In genomic region chr9:62286967-62287632, GRCm38 (mm10) we compare ENCODE assay signal across 9 mouse cellular contexts. TPM values are rescaled to one million over a fixed set of nuclear protein-coding genes. Genes with fewer than 3 reads are reported as not detected.
DNase-seq lines count a peak whose midpoint lies in the region; ATAC-seq and TF ChIP-seq lines count a peak whose summit lies in the region.
"Had no signal": no experiment of that assay in that cellular context is flagged by ENCODE, and none has a peak within 500 bp of the region (broad histone marks: within the 10 kb centered on the region; RNA-seq: fewer than 3 reads in every experiment).

No protein-coding gene starts in this region.

- no peak overlapping the region for H3K27ac ChIP-seq in heart, embryonic 10.5 days
- H3K27ac ChIP-seq in MEL (ENCODE audit: control insufficient read depth, low read depth, low read length) = no peak overlapping the region
- H3K27ac ChIP-seq in cerebellum, adult 2 months (ENCODE audit: insufficient read depth, low read length) = no peak overlapping the region
- H3K27ac ChIP-seq in midbrain, embryonic 14.5 days (replicated peaks; ENCODE audit: low read depth, low read length) = no peak overlapping the region
- H3K27ac ChIP-seq: embryonic facial prominence, embryonic 12.5 days had no signal

- no peaks in the 10 kb centered on the region for H3K4me1 ChIP-seq in heart, embryonic 10.5 days
- peaks cover 0 to 4% of the 10 kb centered on the region in 2 experiments; a peak in 1 of 4 replicates for H3K4me1 ChIP-seq in MEL (ENCODE audit: control insufficient read depth in 1 of 2, insufficient read depth in 2 of 2, low read length in 2 of 2)
- no peaks in the 10 kb centered on the region for H3K4me1 ChIP-seq in cerebellum, adult 2 months (ENCODE audit: control insufficient read depth, insufficient read depth, low read length)
- no peaks in the 10 kb centered on the region for H3K4me1 ChIP-seq in midbrain, embryonic 14.5 days (ENCODE audit: control insufficient read depth, insufficient read depth, low read length)
- H3K4me1 ChIP-seq: embryonic facial prominence, embryonic 12.5 days had no signal

- no peak for TF ChIP-seq POLR2A in MEL (IDR thresholded peaks at IDR 0.05; ENCODE audit: control insufficient read depth in 1 of 2, insufficient read depth in 1 of 2, low read depth in 1 of 2, low read length in 2 of 2, poor library complexity in 1 of 2)
- TF ChIP-seq POLR2A in cerebellum, adult 2 months (IDR thresholded peaks at IDR 0.05; ENCODE audit: borderline replicate concordance, insufficient read depth, low read length) = no peak

- DNase-seq in heart, embryonic 10.5 days (ENCODE audit: low spot score) = peak; percentile 76
- DNase-seq in heart, adult 11 months = no peak
- DNase-seq in MEL (ENCODE audit: low read depth, low spot score) = peak; percentile 77
- DNase-seq in cerebellum, adult 2 months = peak; percentile 75 to 81
- peak; percentile 71 for DNase-seq in gastrocnemius, postnatal 14 days
- DNase-seq in layer of hippocampus, postnatal 25 days (ENCODE audit: extremely low spot score in 1 of 2, low spot score in 1 of 2) = peak; percentile 45 to 87
- DNase-seq in midbrain, embryonic 14.5 days = peak; percentile 95
- DNase-seq in testis, postnatal 10 days (ENCODE audit: low spot score) = peak; percentile 85

- no peak for TF ChIP-seq EP300 in MEL (IDR thresholded peaks at IDR 0.05; ENCODE audit: low read depth in 1 of 2, low read length in 2 of 2)

- H3K27me3 ChIP-seq in heart, embryonic 10.5 days (ENCODE audit: insufficient read depth, poor library complexity, severe bottlenecking) = peaks cover 20% of the 10 kb centered on the region
- H3K27me3 ChIP-seq in MEL (ENCODE audit: control insufficient read depth in 1 of 2, insufficient read depth in 2 of 2, low read length in 2 of 2) = no peaks in the 10 kb centered on the region; a peak in 1 of 4 replicates
- no peaks in the 10 kb centered on the region for H3K27me3 ChIP-seq in cerebellum, adult 2 months (ENCODE audit: control insufficient read depth, insufficient read depth, low read length)
- H3K27me3 ChIP-seq in midbrain, embryonic 14.5 days (ENCODE audit: control insufficient read depth, insufficient read depth, low read length) = no peaks in the 10 kb centered on the region
- H3K27me3 ChIP-seq: embryonic facial prominence, embryonic 12.5 days had no signal

- ATAC-seq in midbrain, embryonic 14.5 days (ENCODE audit: low FRiP score, low TSS enrichment) = no peak

- no peaks in the 10 kb centered on the region for H3K9me3 ChIP-seq in heart, embryonic 10.5 days
- H3K9me3 ChIP-seq in MEL (replicated peaks; ENCODE audit: insufficient read depth, low read length) = no peaks in the 10 kb centered on the region
- H3K9me3 ChIP-seq in midbrain, embryonic 14.5 days (ENCODE audit: control insufficient read depth, low read length) = no peaks in the 10 kb centered on the region
- H3K9me3 ChIP-seq: embryonic facial prominence, embryonic 12.5 days had no signal

- H3K4me3 ChIP-seq in heart, embryonic 10.5 days = no peak overlapping the region
- H3K4me3 ChIP-seq in MEL (ENCODE audit: control insufficient read depth in 1 of 2, insufficient read depth in 1 of 2, low read depth in 2 of 2, low read length in 2 of 2) = no peak overlapping the region
- H3K4me3 ChIP-seq in cerebellum, adult 2 months (replicated peaks; ENCODE audit: insufficient read depth, low read depth, low read length) = no peak overlapping the region
- H3K4me3 ChIP-seq in midbrain, embryonic 14.5 days (replicated peaks; ENCODE audit: low read depth, low read length) = no peak overlapping the region
- H3K4me3 ChIP-seq: embryonic facial prominence, embryonic 12.5 days had no signal

- H3K36me3 ChIP-seq in heart, embryonic 10.5 days = no peaks in the 10 kb centered on the region
- no peaks in the 10 kb centered on the region for H3K36me3 ChIP-seq in MEL (ENCODE audit: control insufficient read depth in 1 of 2, insufficient read depth in 2 of 2, low read length in 2 of 2)
- H3K36me3 ChIP-seq in midbrain, embryonic 14.5 days (ENCODE audit: control insufficient read depth, insufficient read depth, low read length) = no peaks in the 10 kb centered on the region
- H3K36me3 ChIP-seq: embryonic facial prominence, embryonic 12.5 days had no signal

- intact Hi-C loops in gastrocnemius, postnatal 14 days (cut with DNase I; ENCODE audit: low total_unique reads) = loop anchor here (5.0 to 10.0 kb wide), 2 partner anchors 185 to 488 kb away; no protein-coding TSS in a partner anchor

- whole genome bisulfite sequencing in heart, embryonic 10.5 days = 34% methylated on average over 4 of the region's 4 CpGs
- 29% methylated on average over 4 of the region's 4 CpGs for WGBS in cerebellum, adult 2 months
- 31% methylated on average over 4 of the region's 4 CpGs for WGBS in midbrain, embryonic 14.5 days

- H3K4me2 ChIP-seq in midbrain, embryonic 14.5 days (ENCODE audit: low read length) = no peak overlapping the region
- H3K4me2 ChIP-seq: embryonic facial prominence, embryonic 12.5 days had no signal

- peak; percentile 34 to 69 (median 58) for TF ChIP-seq CTCF in MEL (IDR thresholded peaks at IDR 0.05 in 2 of 3, conservative IDR thresholded peaks at IDR 0.05 in 1 of 3; ENCODE audit: control insufficient read depth in 1 of 3, insufficient read depth in 1 of 3, low read depth in 2 of 3, low read length in 3 of 3, poor library complexity in 1 of 3, severe bottlenecking in 1 of 3)
- peak; percentile 91 for TF ChIP-seq CTCF in cerebellum, adult 2 months (IDR thresholded peaks at IDR 0.05; ENCODE audit: borderline replicate concordance, insufficient read depth, low read depth, low read length)

- H3K79me2 ChIP-seq in MEL (ENCODE audit: control insufficient read depth, insufficient read depth, low read length, poor library complexity) = no peaks in the 10 kb centered on the region

- peak; percentile 76 for TF ChIP-seq RAD21 in MEL (IDR thresholded peaks at IDR 0.05; ENCODE audit: low read depth, low read length)

- H3K9ac ChIP-seq in MEL (ENCODE audit: control insufficient read depth, low read depth, low read length, poor library complexity, severe bottlenecking) = no peak overlapping the region
- no peak overlapping the region for H3K9ac ChIP-seq in midbrain, embryonic 14.5 days (replicated peaks; ENCODE audit: low read length)
- H3K9ac ChIP-seq: embryonic facial prominence, embryonic 12.5 days had no signal

TF ChIP-seq in MEL, 35 proteins besides CTCF, POLR2A, EP300 and RAD21:
- TF ChIP-seq ZC3H11A (IDR thresholded peaks at IDR 0.05; ENCODE audit: low read depth, low read length) = peak; percentile 80
- peak; percentile 74 for TF ChIP-seq SMC3 (IDR thresholded peaks at IDR 0.05; ENCODE audit: low read depth, low read length)
- TF ChIP-seq TAL1 (IDR thresholded peaks at IDR 0.05; ENCODE audit: low read length) = no peak

RNA-seq across cellular contexts. Expression of gene Spesp1, which starts 5.1 kb away (rescaled TPM):
- not detected in 2 replicates for polyA plus RNA-seq in heart, embryonic 10.5 days (2016; fragmentation: Nextera tagmentation; extraction: Ambion mirVana)
- total RNA-seq in MEL (2012; rRNA removed) = not detected in 2 replicates
- not detected for polyA plus RNA-seq in MEL (2012; ENCODE audit: insufficient read depth in 1 of 2, insufficient read length in 2 of 2, low read depth in 1 of 2, low replicate concordance in 2 of 2, missing spikeins in 1 of 2)
- not detected in 2 replicates for polyA plus RNA-seq in cerebellum, adult 2 months (2012; rRNA removed)
- not detected for total RNA-seq in gastrocnemius, postnatal 14 days (2021)
- total RNA-seq in layer of hippocampus, postnatal 25 days (2021) = under 1 TPM; 0.16 to 0.17 TPM
- not detected in 2 replicates for polyA plus RNA-seq in midbrain, embryonic 14.5 days (2014; fragmentation: Nextera tagmentation; extraction: Ambion mirVana)
- polyA plus RNA-seq: embryonic facial prominence, embryonic 12.5 days had no signal

RNA-seq across cellular contexts. Expression of gene Anp32a, which starts 54.0 kb away (rescaled TPM):
- polyA plus RNA-seq in heart, embryonic 10.5 days (2016; fragmentation: Nextera tagmentation; extraction: Ambion mirVana) = 160 and 178 TPM in 2 replicates
- total RNA-seq in MEL (2012; rRNA removed) = 182 and 205 TPM in 2 replicates
- polyA plus RNA-seq in MEL (2012; ENCODE audit: insufficient read depth in 1 of 2, insufficient read length in 2 of 2, low read depth in 1 of 2, low replicate concordance in 2 of 2, missing spikeins in 1 of 2) = 100 to 1,000 TPM; 362 to 516 TPM
- 421 and 445 TPM in 2 replicates for polyA plus RNA-seq in cerebellum, adult 2 months (2012; rRNA removed)
- total RNA-seq in gastrocnemius, postnatal 14 days (2021) = 10 to 100 TPM; 73.6 to 76.9 TPM
- total RNA-seq in layer of hippocampus, postnatal 25 days (2021) = 100 to 1,000 TPM; 285 to 296 TPM
- 81.0 and 82.1 TPM in 2 replicates for polyA plus RNA-seq in midbrain, embryonic 14.5 days (2014; fragmentation: Nextera tagmentation; extraction: Ambion mirVana)
